Mouse (Mus musculus): Measurements from ENCODE around the gene Hist1h3b. TPM values are rescaled to one million over a fixed set of nuclear protein-coding genes. Genes with fewer than 3 reads are reported as not detected.

Gene Hist1h3b
- total RNA-seq, 1 experiment from 2014 or later: 224 TPM

Other genes starting within 250 kb of the Hist1h3b start
- 427 and 875 TPM in 2 replicates for gene Hist1h4h, start 221.2 kb upstream of the Hist1h3b start, total RNA-seq (2017)
- gene Hist1h2af, start 218.4 kb upstream of the Hist1h3b start, total RNA-seq (2017): 1,050 and 1,435 TPM in 2 replicates
- gene Hist1h3g, start 216.8 kb upstream of the Hist1h3b start, total RNA-seq (2017): 35.1 and 72.3 TPM in 2 replicates
- 47.7 and 59.1 TPM in 2 replicates for gene Hist1h2bh, start 208.9 kb upstream of the Hist1h3b start, total RNA-seq (2017)
- gene Hist1h3f, start 208.2 kb upstream of the Hist1h3b start, total RNA-seq (2017): 45.4 and 80.4 TPM in 2 replicates
- gene Hist1h4f, start 200.6 kb upstream of the Hist1h3b start, total RNA-seq (2017): 943 and 1,781 TPM in 2 replicates
- 39.0 and 69.9 TPM in 2 replicates for gene Hist1h1d, start 199.0 kb upstream of the Hist1h3b start, total RNA-seq (2017)
- gene Hist1h3e, start 189.9 kb upstream of the Hist1h3b start, total RNA-seq (2017): 153 and 296 TPM in 2 replicates
- 87.5 and 265 TPM in 2 replicates for gene Hist1h2ae, start 181.0 kb upstream of the Hist1h3b start, total RNA-seq (2017)
- 765 and 915 TPM in 2 replicates for gene Hist1h2bg, start 180.9 kb upstream of the Hist1h3b start, total RNA-seq (2017)
- gene Hist1h2bf, start 178.1 kb upstream of the Hist1h3b start, total RNA-seq (2017): 223 and 278 TPM in 2 replicates
- gene Hist1h2ad, start 177.9 kb upstream of the Hist1h3b start, total RNA-seq (2017): 346 and 539 TPM in 2 replicates
- gene Hist1h3d, start 176.5 kb upstream of the Hist1h3b start, total RNA-seq (2017): 76.7 and 84.0 TPM in 2 replicates
- 639 and 801 TPM in 2 replicates for gene Hist1h4d, start 170.7 kb upstream of the Hist1h3b start, total RNA-seq (2017)
- 51.7 and 72.2 TPM in 2 replicates for gene Hist1h2be, start 131.1 kb upstream of the Hist1h3b start, total RNA-seq (2017)
- gene Hist1h1e, start 129.7 kb upstream of the Hist1h3b start, total RNA-seq (2017): 102 and 170 TPM in 2 replicates
- gene Hist1h2ac, start 68.3 kb upstream of the Hist1h3b start, total RNA-seq (2017): 45.3 and 83.9 TPM in 2 replicates
- 109 and 180 TPM in 2 replicates for gene Hist1h2bc, start 68.1 kb upstream of the Hist1h3b start, total RNA-seq (2017)
- not detected in 2 replicates for gene Hist1h1t, start 56.5 kb upstream of the Hist1h3b start, total RNA-seq (2017)
- gene Hist1h4c, start 53.8 kb upstream of the Hist1h3b start, total RNA-seq (2017): 140 and 291 TPM in 2 replicates
- 3.1 TPM in 2 replicates for gene Hfe, start 41.4 kb upstream of the Hist1h3b start, total RNA-seq (2017)
- gene Hist1h1c, start 13.5 kb upstream of the Hist1h3b start, total RNA-seq (2017): 345 and 598 TPM in 2 replicates
- 240 and 585 TPM in 2 replicates for gene Hist1h3c, start 6.7 kb upstream of the Hist1h3b start, total RNA-seq (2017)
- gene Hist1h2bb, start 5.5 kb upstream of the Hist1h3b start, total RNA-seq (2017): 2,012 and 2,201 TPM in 2 replicates
- 1,198 and 1,437 TPM in 2 replicates for gene Hist1h2ab, start 1.1 kb upstream of the Hist1h3b start, total RNA-seq (2017)
- gene Hist1h4b, start 4.7 kb downstream of the Hist1h3b start, total RNA-seq (2017): 208 and 415 TPM in 2 replicates
- gene Hist1h4a, start 9.0 kb downstream of the Hist1h3b start, total RNA-seq (2017): 237 and 336 TPM in 2 replicates
- 207 and 294 TPM in 2 replicates for gene Hist1h3a, start 10.1 kb downstream of the Hist1h3b start, total RNA-seq (2017)
- gene Hist1h1a, start 11.4 kb downstream of the Hist1h3b start, total RNA-seq (2017): 1,426 and 1,487 TPM in 2 replicates
- not detected in 2 replicates for gene Trim38, start 17.6 kb downstream of the Hist1h3b start, total RNA-seq (2017)
- not detected in 2 replicates for gene Slc17a2, start 54.7 kb downstream of the Hist1h3b start, total RNA-seq (2017)
- gene Slc17a3, start 87.2 kb downstream of the Hist1h3b start, total RNA-seq (2017): not detected in 2 replicates
- not detected in 2 replicates for gene Slc17a1, start 115.5 kb downstream of the Hist1h3b start, total RNA-seq (2017)
- gene Slc17a4, start 162.7 kb downstream of the Hist1h3b start, total RNA-seq (2017): not detected in 2 replicates
- not detected in 2 replicates for gene Hist1h2ba, start 181.9 kb downstream of the Hist1h3b start, total RNA-seq (2017)
- not detected in 2 replicates for gene Hist1h2aa, start 182.2 kb downstream of the Hist1h3b start, total RNA-seq (2017)
- gene Scgn, start 238.9 kb downstream of the Hist1h3b start, total RNA-seq (2017): not detected in 2 replicates

All from hematopoietic stem cell, adult 5-6 weeks (primary cell).